Mouse (Mus musculus): ENCODE measurements at regions not wholly inside any gene's neighbourhood (a gene's known extent, or its start where the extent isn't known, plus 50 kb on each side); places are given as distances from the start of the nearest gene placed in this dataset.
"Not testable (repeated sequence)": the region's sequence is repeated elsewhere in the genome, so short reads cannot be mapped to it uniquely, and the experiment has no call there.

- no peak for DNase-seq (ENCODE audit: low read depth, low spot score)
Measured at GRCm38 (mm10) chr14:54150221-54150620, 103.7 kb downstream of the Dad1 start.

GRCm38 (mm10) chr14:54148626-54149025 lies 105.3 kb downstream of the Dad1 start:
- DNase-seq (ENCODE audit: low read depth, low spot score): no peak

- DNase-seq (ENCODE audit: low read depth, low spot score): no peak
Measured at GRCm38 (mm10) chr14:54148121-54148520, 105.8 kb downstream of the Dad1 start.

DNA sequence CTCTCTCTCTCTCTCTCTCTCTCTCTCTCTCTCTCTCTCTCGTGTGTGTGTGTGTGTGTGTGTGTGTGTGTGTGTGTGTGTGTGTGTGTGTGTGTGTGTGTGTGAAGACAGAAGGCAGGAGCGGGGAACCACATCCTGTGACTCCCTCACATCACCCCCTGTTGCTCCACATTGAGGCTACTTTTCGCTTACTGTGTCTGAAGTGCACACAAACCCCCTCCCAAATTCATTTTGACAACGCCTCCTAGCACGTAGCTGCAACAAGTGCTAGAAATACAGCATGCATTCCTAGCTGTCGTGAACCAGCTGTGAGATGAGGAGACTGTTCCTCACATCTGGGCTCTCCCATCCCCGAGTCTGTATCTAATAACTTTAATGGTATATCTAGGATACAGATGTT lies 106.4 kb downstream of the Dad1 start:
- DNase-seq (ENCODE audit: low read depth, low spot score): no peak

GRCm38 (mm10) chr14:54145743-54146741 lies 107.9 kb downstream of the Dad1 start:
- peak; percentile 17 for DNase-seq (ENCODE audit: low read depth, low spot score)

DNA sequence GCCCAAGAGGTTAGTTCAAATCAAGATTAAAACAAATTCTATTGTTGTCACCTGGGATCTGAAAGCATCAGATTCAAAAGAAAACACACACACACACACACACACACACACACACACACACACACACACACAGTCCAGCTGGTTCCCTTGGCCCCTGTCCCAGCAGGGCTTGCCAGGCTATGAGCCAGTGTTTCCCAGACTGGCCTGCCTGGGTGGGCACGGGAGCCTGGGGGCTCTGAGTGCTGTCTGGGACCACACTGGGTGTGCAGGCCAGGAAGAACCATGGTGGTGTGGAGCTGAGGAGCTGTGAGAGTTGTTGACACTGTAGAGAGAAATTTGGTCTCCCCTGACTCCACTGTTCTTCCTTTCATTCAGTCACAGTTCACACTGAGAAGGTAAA lies 110.1 kb downstream of the Dad1 start:
- no peak for DNase-seq (ENCODE audit: low read depth, low spot score)

- no peak for DNase-seq (ENCODE audit: low read depth, low spot score)
Measured at GRCm38 (mm10) chr14:54138288-54138687, 115.6 kb downstream of the Dad1 start.

- DNase-seq (ENCODE audit: low read depth, low spot score): no peak
Measured at GRCm38 (mm10) chr14:54136538-54136937, 117.4 kb downstream of the Dad1 start.

- DNase-seq (ENCODE audit: low read depth, low spot score): no peak
Measured at GRCm38 (mm10) chr14:54128334-54128733, 125.6 kb downstream of the Dad1 start.

GRCm38 (mm10) chr14:54125510-54125909 lies 128.4 kb downstream of the Dad1 start:
- DNase-seq (ENCODE audit: low read depth, low spot score): no peak

DNA sequence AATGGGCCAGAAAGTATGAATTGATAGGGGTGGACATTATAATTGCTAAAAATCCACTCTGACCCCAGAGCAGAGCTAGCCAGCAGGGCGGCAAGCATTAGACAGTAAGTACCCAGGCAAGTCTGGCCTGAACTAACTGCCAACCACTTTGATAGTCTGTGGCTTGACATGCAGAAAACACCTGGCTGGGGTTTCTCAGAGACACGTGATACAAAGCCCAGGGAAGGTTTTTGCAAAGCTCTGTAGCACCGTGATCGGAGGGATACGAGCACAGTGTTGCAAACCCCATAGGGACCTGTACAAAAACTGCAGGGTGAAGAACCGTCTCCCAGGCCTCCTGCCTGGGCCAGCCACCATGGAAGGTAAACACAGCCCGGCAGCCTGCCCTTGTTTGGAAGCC lies 131.9 kb downstream of the Dad1 start:
- DNase-seq (ENCODE audit: low read depth, low spot score): no peak

DNA sequence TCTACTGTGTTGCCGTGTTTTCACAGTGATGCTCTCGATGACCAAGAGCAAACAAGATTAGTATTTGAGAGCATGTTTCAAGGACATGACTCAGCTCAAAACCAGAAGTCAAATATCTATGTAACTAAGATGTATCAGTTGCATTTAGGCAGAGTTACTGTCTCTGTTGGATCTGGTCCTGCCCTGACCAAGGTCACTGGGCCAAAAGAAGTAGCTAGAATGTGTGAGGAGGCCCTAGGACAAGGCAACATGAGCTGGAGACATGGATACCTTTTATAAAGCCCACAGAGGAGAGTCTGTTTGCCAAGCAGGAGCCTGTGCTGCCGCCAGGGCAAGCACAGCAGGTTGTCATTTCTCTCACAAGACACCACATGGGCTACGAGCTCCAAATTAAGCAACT lies 132.6 kb downstream of the Dad1 start:
- DNase-seq (ENCODE audit: low read depth, low spot score): no peak

GRCm38 (mm10) chr14:54120194-54120593 lies 133.7 kb downstream of the Dad1 start:
- no peak for DNase-seq (ENCODE audit: low read depth, low spot score)

DNA sequence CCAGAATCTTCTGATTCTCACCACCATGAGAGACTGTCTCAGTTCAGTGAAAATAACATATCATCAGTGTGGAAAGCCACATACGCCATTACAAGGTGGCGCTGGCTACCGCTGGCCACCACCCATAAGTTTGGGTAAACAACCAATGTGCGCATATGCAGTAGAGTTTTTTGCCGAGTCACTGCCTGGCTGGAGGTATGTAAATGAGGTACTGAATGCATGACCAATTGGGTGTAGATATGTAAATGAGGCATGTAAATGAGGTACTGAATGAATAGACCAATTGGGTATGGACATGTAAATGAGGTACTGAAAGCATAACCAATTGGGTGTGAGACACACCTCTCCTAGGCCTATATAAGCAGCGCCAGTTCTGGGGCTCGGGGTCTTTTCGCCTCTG lies 136.3 kb downstream of the Dad1 start:
- DNase-seq (ENCODE audit: low read depth, low spot score): not testable (repeated sequence)

DNA sequence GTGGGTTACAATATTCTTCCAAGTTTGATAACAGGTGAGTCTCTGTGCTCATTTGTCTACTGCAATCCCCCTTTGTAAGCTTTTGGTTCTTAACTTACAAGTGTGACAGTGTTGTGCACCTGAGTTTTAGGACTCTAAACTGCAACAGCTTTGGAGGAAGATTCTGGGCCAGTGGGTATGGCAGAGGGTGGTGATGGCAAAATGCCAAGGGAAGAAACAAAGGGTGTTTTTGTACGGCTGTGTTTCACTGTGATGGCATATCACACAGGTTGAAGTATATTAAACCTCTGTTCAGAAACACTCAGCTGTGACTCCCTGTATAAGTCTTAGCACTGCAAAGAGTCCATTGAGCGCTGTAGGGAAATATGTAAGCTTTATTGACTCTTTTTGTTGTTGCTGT lies 140.7 kb downstream of the Dad1 start:
- DNase-seq (ENCODE audit: low read depth, low spot score): no peak

GRCm38 (mm10) chr14:54110971-54111370 lies 142.9 kb downstream of the Dad1 start:
- peak; percentile 26 for DNase-seq (ENCODE audit: low read depth, low spot score)

DNA sequence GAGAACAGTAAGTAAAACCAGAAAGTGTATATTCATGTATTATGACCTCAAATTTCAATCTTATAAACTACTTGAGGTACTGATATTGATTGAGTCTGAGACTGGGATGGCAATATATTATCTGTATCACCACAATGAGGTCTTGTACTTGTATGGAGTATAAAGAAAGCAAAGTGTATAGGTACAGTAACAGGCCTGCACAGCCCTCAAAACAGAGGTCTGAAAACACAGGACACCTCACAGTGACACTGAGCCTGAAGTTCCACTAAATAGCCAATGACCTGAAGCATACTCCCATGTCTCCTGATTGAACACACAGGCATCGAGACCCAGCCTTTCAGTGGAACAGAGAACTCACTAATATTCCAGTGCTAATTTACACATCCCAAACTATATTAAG lies 144.8 kb downstream of the Dad1 start:
- DNase-seq (ENCODE audit: low read depth, low spot score): no peak

DNA sequence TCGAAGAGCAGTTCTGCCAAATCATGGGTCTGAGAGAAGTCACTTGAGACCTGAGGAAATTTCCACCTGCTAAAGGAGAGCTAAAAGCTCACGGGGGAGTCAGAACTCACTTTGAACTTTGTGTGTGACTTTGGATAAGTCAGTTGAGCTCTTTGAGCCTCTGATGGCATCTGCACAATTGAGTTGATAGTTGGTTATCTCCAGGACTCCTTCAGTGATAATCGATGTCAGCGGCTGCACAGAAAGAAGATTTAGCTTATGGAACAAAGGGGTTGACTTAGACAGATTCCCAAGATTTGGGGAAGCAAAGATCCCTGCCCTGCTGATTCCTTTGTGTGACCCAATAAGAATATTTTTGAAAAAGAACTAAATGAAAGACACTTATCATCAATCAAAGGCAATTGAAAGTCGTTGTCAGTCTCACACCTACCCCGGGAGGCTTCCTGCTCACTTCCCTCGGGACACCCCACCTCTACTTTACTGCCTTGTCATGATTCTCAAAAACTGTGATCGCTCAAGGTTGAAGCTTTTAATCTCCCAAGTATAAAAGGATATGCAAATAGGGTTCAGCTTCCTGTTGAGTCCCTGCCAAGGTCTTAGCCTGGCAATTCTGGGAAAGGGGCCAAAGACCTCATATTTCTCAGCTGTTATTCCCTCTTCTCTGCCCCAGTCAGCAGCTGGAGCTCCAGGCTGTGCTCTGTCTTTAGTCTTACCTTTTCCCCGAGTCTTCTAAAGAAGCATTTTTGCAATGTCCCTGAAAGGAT lies 145.4 kb downstream of the Dad1 start:
- DNase-seq (ENCODE audit: low read depth, low spot score): peak; percentile 59

- no peak for DNase-seq (ENCODE audit: low read depth, low spot score)
Measured at GRCm38 (mm10) chr14:54107204-54107796, 146.6 kb downstream of the Dad1 start.

DNA sequence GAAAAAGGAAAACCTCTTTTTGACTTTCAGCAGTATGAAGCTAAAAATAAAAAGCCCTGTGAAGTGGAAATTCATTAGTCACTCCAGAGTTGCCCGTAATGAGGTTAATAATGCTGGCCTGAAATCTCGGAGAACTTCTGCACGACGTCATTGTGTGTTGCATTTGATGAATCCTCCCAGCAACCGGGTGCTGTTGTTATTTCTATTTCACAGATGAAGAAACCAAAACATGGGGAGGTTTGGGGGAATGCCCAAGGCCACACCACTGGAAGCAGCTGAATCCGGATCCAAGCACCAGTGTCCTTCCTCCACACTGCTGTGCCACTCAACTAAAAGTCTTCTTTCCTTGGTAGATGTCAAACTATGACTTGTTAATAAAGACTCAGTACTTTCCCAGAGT lies 149.7 kb downstream of the Dad1 start:
- DNase-seq (ENCODE audit: low read depth, low spot score): no peak

GRCm38 (mm10) chr14:54103541-54103940 lies 150.4 kb downstream of the Dad1 start:
- DNase-seq (ENCODE audit: low read depth, low spot score): no peak

- DNase-seq (ENCODE audit: low read depth, low spot score): no peak
Measured at GRCm38 (mm10) chr14:54103115-54103514, 150.8 kb downstream of the Dad1 start.
